Mouse (Mus musculus) bone marrow macrophage, adult 2 months (primary cell): ENCODE results near the gene Cops4.

Source experiments
- CTCF ChIP-seq: IDR thresholded peaks from 2 replicates; pipeline ENCODE4 v1.5.1; 2012; ENCODE audit warnings: low read depth, mild to moderate bottlenecking, low read length, moderate library complexity
- POLR2A ChIP-seq: IDR thresholded peaks from 2 replicates; pipeline ENCODE4 v1.6.1; 2012; ENCODE audit warnings: mild to moderate bottlenecking, low read depth, low read length, borderline replicate concordance

DNA sequence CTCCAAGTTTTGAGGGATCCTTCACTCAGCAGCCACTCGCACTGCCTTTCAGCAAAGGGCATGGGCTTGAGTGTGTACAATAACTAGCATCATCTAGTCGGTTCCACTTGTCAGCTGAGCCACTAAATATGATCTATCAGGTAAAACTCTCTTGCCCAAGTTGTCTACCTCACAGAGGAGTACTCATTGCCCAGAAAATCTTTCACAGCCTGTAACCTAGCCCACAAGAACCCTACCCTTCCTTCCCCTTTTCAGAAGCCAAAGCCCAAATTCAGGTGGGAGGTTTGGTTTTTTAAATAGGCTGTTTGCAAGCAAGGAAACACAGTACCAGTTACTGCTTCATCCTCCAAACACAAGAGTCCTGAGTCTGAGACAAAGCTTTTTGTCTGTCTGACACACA is 31.0 kb upstream of the Cops4 start:
- TF ChIP-seq POLR2A (no peak), CTCF (no peak)
